Mouse (Mus musculus): ENCODE results near the gene Gm28372.

- no peak for TF ChIP-seq CTCF (IDR thresholded peaks at IDR 0.05; ENCODE audit: borderline replicate concordance, insufficient read depth, low read length)
- TF ChIP-seq POLR2A (IDR thresholded peaks at IDR 0.05; ENCODE audit: low read depth, low read length), result no peak
These were observed 5.0 kb upstream of the Gm28372 start for GRCm38 (mm10) chr2:130400046-130400445.

All from embryonic fibroblast, embryonic 13.5 days (primary cell).